Mouse (Mus musculus) kidney, postnatal 36 days (tissue): ENCODE results near the gene Speer3.
"Not testable (repeated sequence)": the region's sequence is repeated elsewhere in the genome, so short reads cannot be mapped to it uniquely, and the experiment has no call there.

ENCODE experiments used
- DNase-seq, 2 experiments: peaks; one replicate each; pipeline ENCODE4 v3.0.0; 2021 to 2022; ENCODE audit warnings: mixed read lengths in 2 of 2

Speer3 gene

GRCm38 (mm10) chr5:13791319-13791718 is at the start of gene Speer3:
Gene Speer3, plus strand, starts transcription at chr5:13791619.
- no peak for DNase-seq

- not testable (repeated sequence) for DNase-seq
These were observed 19.1 kb downstream of the Speer3 start for GRCm38 (mm10) chr5:13810496-13810895.

- no peak for DNase-seq
These were observed 33.7 kb downstream of the Speer3 start for GRCm38 (mm10) chr5:13825108-13825507.

GRCm38 (mm10) chr5:13826708-13827107 is 35.3 kb downstream of the Speer3 start:
- no peak for DNase-seq

GRCm38 (mm10) chr5:13844317-13844716 is 52.9 kb downstream of the Speer3 start:
- DNase-seq, result no peak
